Mouse (Mus musculus): ENCODE measurements around the gene Fam166b. TPM values are rescaled to one million over a fixed set of nuclear protein-coding genes. Genes with fewer than 3 reads are reported as not detected.
A peak's percentile ranks its signal among the peaks of the same experiment; 100 is the strongest.

Fam166b gene
- total RNA-seq, 1 experiment: 0.27 TPM

DNA sequence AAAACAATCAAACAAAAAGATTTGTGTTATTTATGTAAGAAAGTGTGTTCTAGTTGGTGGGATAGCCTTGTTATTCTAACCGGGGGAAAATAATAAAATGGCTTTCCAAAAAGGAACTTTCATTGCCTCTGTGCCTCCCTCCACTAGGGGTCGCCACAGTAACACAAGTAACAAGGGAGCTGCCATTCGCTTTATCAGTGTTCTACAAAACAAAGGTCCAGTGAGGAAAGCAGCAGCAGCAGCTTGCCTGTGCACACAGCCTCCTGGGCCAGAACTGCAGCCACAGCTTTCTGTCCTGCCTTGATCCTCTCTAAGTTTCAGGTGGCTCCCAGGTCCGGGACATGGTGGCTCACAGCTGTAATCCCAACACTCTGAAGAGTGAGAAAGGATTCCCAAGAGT is 2.8 kb upstream of the Fam166b start:
- DNase-seq (ENCODE audit: low read depth, low spot score): peak; percentile 74
- no peak overlapping the region for H3K9ac ChIP-seq (ENCODE audit: insufficient read depth, low read depth, low read length, poor library complexity, severe bottlenecking)
- H3K27ac ChIP-seq (ENCODE audit: insufficient read depth, low read depth, low read length, poor library complexity, severe bottlenecking): no peak overlapping the region
- in situ Hi-C loops (cut with MboI; ENCODE audit: low sequenced_read_pairs in 2 of 2, unreplicated experiment in 2 of 2): loop anchor here in 1 of 2 experiments (5.0 kb wide), 1 partner anchor 56 kb away; no protein-coding TSS in a partner anchor
- no peaks in the 10 kb centered on the region for H3K36me3 ChIP-seq (ENCODE audit: control insufficient read depth, insufficient read depth, low read length, poor library complexity, severe bottlenecking)
- H3K4me3 ChIP-seq (ENCODE audit: insufficient read depth in 1 of 2, low read depth in 1 of 2, low read length in 2 of 2, poor library complexity in 1 of 2, severe bottlenecking in 1 of 2): no peak overlapping the region
- TF ChIP-seq ZNF384 (IDR thresholded peaks at IDR 0.05; ENCODE audit: low read depth, low read length) (no peak), HCFC1 (IDR thresholded peaks at IDR 0.05; ENCODE audit: borderline replicate concordance, insufficient read depth, low read length) (peak; percentile 56; the same call in 1 of the 2 replicates), MAFK (IDR thresholded peaks at IDR 0.05; ENCODE audit: insufficient read depth, low read depth, low read length) (no peak), CHD2 (IDR thresholded peaks at IDR 0.05; ENCODE audit: low read depth, low read length) (no peak), ZC3H11A (IDR thresholded peaks at IDR 0.05; ENCODE audit: borderline replicate concordance, low read depth, low read length) (peak; percentile 33; the same call in 1 of the 2 replicates)
- peaks cover 0 to 10% of the 10 kb centered on the region in 2 experiments; a peak in 2 of 4 replicates for H3K4me1 ChIP-seq (ENCODE audit: control insufficient read depth in 2 of 2, insufficient read depth in 2 of 2, low read length in 2 of 2, poor library complexity in 1 of 2)
- H3K9me3 ChIP-seq (ENCODE audit: control insufficient read depth, insufficient read depth, low read depth, low read length): no peaks in the 10 kb centered on the region

DNA sequence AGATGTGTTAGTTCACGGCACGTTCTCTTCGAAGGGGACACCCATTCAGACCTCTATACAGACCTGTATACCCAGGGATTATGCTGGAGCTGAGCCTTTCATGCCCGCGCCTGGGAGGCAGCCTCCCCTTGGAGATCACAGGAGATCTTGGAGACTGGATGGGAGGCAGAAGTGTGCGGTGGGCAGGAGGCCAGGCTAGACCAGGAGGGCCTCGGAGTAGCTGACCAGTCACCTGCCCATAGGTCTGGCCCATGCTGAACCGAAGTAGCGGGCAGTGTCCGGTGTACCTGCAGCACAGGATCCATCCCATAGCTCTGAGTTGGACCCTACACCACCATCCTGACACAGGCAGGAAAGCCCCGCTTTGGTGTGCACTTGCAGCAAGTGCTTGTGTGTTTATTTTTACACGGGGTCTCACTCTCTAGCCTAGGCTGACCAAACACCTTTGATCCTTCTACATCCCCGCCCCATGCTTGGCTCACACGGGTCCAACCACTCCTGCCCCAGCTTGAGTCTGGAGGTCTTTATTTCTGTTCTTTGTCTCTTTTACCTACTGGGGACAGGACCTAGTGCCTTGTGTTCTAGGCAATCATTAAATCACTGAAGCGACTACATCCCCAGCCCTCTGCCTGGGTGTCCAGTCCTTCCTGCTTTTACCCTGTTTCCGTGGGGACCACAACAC is 613 bp downstream of the Fam166b start:
- Histone ChIP-seq H3K4me3 (ENCODE audit: insufficient read depth in 1 of 2, low read depth in 1 of 2, low read length in 2 of 2, poor library complexity in 1 of 2, severe bottlenecking in 1 of 2) (peak overlapping the region; percentile 30 to 34; a peak in 3 of 4 replicates), H3K36me3 (ENCODE audit: control insufficient read depth, insufficient read depth, low read length, poor library complexity, severe bottlenecking) (peaks cover 10% of the 10 kb centered on the region; the same call in 1 of the 2 replicates), H3K4me1 (ENCODE audit: control insufficient read depth in 2 of 2, insufficient read depth in 2 of 2, low read length in 2 of 2, poor library complexity in 1 of 2) (peaks cover 0 to 17% of the 10 kb centered on the region in 2 experiments; a peak in 1 of 4 replicates), H3K9ac (ENCODE audit: insufficient read depth, low read depth, low read length, poor library complexity, severe bottlenecking) (no peak overlapping the region; the same call in 1 of the 2 replicates), H3K9me3 (ENCODE audit: control insufficient read depth, insufficient read depth, low read depth, low read length) (no peaks in the 10 kb centered on the region), H3K27ac (ENCODE audit: insufficient read depth, low read depth, low read length, poor library complexity, severe bottlenecking) (no peak overlapping the region)
- TF ChIP-seq ZC3H11A (IDR thresholded peaks at IDR 0.05; ENCODE audit: borderline replicate concordance, low read depth, low read length) (no peak), CHD2 (IDR thresholded peaks at IDR 0.05; ENCODE audit: low read depth, low read length) (no peak), MAFK (IDR thresholded peaks at IDR 0.05; ENCODE audit: insufficient read depth, low read depth, low read length) (no peak), ZNF384 (IDR thresholded peaks at IDR 0.05; ENCODE audit: low read depth, low read length) (no peak), HCFC1 (IDR thresholded peaks at IDR 0.05; ENCODE audit: borderline replicate concordance, insufficient read depth, low read length) (no peak)
- in situ Hi-C loops (cut with MboI; ENCODE audit: low sequenced_read_pairs in 2 of 2, unreplicated experiment in 2 of 2): no loop called here
- no peak for DNase-seq (ENCODE audit: low read depth, low spot score)

DNA sequence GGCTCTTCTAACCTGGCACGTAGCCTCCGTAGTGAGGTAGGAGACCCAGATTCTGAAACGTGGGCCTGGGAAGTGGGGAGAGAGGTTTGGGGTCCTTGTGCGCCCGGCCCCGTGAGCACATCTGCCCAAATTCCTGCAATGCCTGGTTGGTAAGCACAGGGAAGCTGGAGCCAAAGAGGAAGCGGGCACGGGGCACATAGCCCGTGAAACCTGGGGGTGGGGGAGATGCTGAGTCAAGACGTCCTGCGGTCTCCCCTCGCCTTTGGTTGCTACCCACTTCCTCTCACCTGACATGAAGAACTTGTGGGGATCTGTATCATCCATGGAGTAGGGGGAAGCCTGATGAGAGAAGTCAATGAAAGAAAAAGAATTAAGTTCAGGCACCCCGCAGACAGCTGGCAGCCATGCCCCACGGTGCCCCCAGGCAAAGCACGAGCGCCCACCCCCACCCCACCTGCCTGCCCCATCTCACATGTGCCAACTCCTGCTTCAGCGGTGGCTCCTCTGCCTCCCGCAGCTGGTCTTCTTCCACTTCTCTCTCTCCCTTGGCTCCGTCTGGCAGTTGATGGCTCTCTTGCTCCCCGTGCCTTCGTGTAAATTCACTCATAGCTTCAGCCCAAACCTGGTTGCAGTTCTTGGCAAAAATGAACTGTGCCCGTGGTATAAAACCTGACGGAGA is 1.3 kb downstream of the Fam166b start:
- Histone ChIP-seq H3K9me3 (ENCODE audit: control insufficient read depth, insufficient read depth, low read depth, low read length) (no peaks in the 10 kb centered on the region), H3K4me1 (ENCODE audit: control insufficient read depth in 2 of 2, insufficient read depth in 2 of 2, low read length in 2 of 2, poor library complexity in 1 of 2) (peaks cover 0 to 17% of the 10 kb centered on the region in 2 experiments; a peak in 1 of 4 replicates), H3K36me3 (ENCODE audit: control insufficient read depth, insufficient read depth, low read length, poor library complexity, severe bottlenecking) (peaks cover 10% of the 10 kb centered on the region; the same call in 1 of the 2 replicates), H3K9ac (ENCODE audit: insufficient read depth, low read depth, low read length, poor library complexity, severe bottlenecking) (no peak overlapping the region; the same call in 1 of the 2 replicates), H3K27ac (ENCODE audit: insufficient read depth, low read depth, low read length, poor library complexity, severe bottlenecking) (no peak overlapping the region), H3K4me3 (ENCODE audit: insufficient read depth in 1 of 2, low read depth in 1 of 2, low read length in 2 of 2, poor library complexity in 1 of 2, severe bottlenecking in 1 of 2) (peak overlapping the region; percentile 32 to 36; a peak in 2 of 4 replicates)
- no peak for TF ChIP-seq ZNF384 (IDR thresholded peaks at IDR 0.05; ENCODE audit: low read depth, low read length)
- TF ChIP-seq MAFK (IDR thresholded peaks at IDR 0.05; ENCODE audit: insufficient read depth, low read depth, low read length): no peak
- no peak for TF ChIP-seq CHD2 (IDR thresholded peaks at IDR 0.05; ENCODE audit: low read depth, low read length)
- TF ChIP-seq HCFC1 (IDR thresholded peaks at IDR 0.05; ENCODE audit: borderline replicate concordance, insufficient read depth, low read length): no peak
- TF ChIP-seq ZC3H11A (IDR thresholded peaks at IDR 0.05; ENCODE audit: borderline replicate concordance, low read depth, low read length): no peak
- in situ Hi-C loops (cut with MboI; ENCODE audit: low sequenced_read_pairs in 2 of 2, unreplicated experiment in 2 of 2): no loop called here
- no peak for DNase-seq (ENCODE audit: low read depth, low spot score)

DNA sequence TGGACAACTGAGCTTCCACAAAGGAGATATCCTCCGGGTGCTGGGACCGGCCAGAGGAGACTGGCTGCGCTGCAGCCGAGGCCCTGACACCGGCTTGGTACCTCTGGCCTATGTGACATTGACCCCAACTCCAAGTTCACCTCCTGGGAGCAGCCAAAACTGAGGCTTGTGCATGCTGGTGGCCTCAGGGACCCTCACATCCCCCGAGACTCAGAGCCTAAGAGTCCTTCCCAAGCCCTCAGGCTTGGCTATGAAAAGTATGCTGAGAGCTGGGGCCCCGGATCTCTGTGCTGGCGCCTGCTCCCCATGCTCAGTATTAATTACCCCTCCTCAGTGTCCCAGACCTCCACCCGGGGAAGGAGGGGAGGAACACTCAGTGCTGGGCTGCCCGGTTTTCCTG is 2.4 kb downstream of the Fam166b start:
- peaks cover 10% of the 10 kb centered on the region; the same call in 1 of the 2 replicates for H3K36me3 ChIP-seq (ENCODE audit: control insufficient read depth, insufficient read depth, low read length, poor library complexity, severe bottlenecking)
- H3K9ac ChIP-seq (ENCODE audit: insufficient read depth, low read depth, low read length, poor library complexity, severe bottlenecking): no peak overlapping the region
- no peak overlapping the region for H3K4me3 ChIP-seq (ENCODE audit: insufficient read depth in 1 of 2, low read depth in 1 of 2, low read length in 2 of 2, poor library complexity in 1 of 2, severe bottlenecking in 1 of 2)
- in situ Hi-C loops (cut with MboI; ENCODE audit: low sequenced_read_pairs in 2 of 2, unreplicated experiment in 2 of 2): no loop called here
- TF ChIP-seq HCFC1 (IDR thresholded peaks at IDR 0.05; ENCODE audit: borderline replicate concordance, insufficient read depth, low read length): no peak
- TF ChIP-seq MAFK (IDR thresholded peaks at IDR 0.05; ENCODE audit: insufficient read depth, low read depth, low read length): no peak
- TF ChIP-seq CHD2 (IDR thresholded peaks at IDR 0.05; ENCODE audit: low read depth, low read length): no peak
- no peak for TF ChIP-seq ZNF384 (IDR thresholded peaks at IDR 0.05; ENCODE audit: low read depth, low read length)
- TF ChIP-seq ZC3H11A (IDR thresholded peaks at IDR 0.05; ENCODE audit: borderline replicate concordance, low read depth, low read length): no peak
- no peak overlapping the region for H3K27ac ChIP-seq (ENCODE audit: insufficient read depth, low read depth, low read length, poor library complexity, severe bottlenecking)
- DNase-seq (ENCODE audit: low read depth, low spot score): no peak
- H3K9me3 ChIP-seq (ENCODE audit: control insufficient read depth, insufficient read depth, low read depth, low read length): no peaks in the 10 kb centered on the region
- peaks cover 0 to 18% of the 10 kb centered on the region in 2 experiments; a peak in 1 of 4 replicates for H3K4me1 ChIP-seq (ENCODE audit: control insufficient read depth in 2 of 2, insufficient read depth in 2 of 2, low read length in 2 of 2, poor library complexity in 1 of 2)
